In genomic region chr3:6532366-6532765, GRCm38 (mm10) we compare ENCODE assay signal across 27 mouse cellular contexts.
DNase-seq lines count a peak whose midpoint lies in the region; ATAC-seq and TF ChIP-seq lines count a peak whose summit lies in the region.
"Had no signal": no experiment of that assay in that cellular context is flagged by ENCODE, and none has a peak within 500 bp of the region (broad histone marks: within the 10 kb centered on the region; RNA-seq: fewer than 3 reads in every experiment).

No protein-coding gene starts in this region.

- WGBS in forebrain, embryonic 13.5 days: 45% methylated on average over 2 of the region's 2 CpGs
- 58% methylated on average over 2 of the region's 2 CpGs for WGBS in forebrain, embryonic 11.5 days
- 53% methylated on average over 2 of the region's 2 CpGs for whole genome bisulfite sequencing in forebrain, embryonic 14.5 days
- 40% methylated on average over 2 of the region's 2 CpGs for WGBS in forebrain, postnatal 0 days
- 89% methylated on average over 2 of the region's 2 CpGs for WGBS in intestine, embryonic 15.5 days

- DNase-seq in forebrain, embryonic 11.5 days (ENCODE audit: low spot score): no peak
- peak; percentile 21 for DNase-seq in brain, adult 2 months (ENCODE audit: low read depth, low spot score)
- DNase-seq in forebrain, embryonic 14.5 days (ENCODE audit: low spot score): peak; percentile 61
- DNase-seq in forebrain, postnatal 0 days: peak; percentile 16
- DNase-seq in heart, adult 18-20 months: no peak
- DNase-seq in spleen, postnatal 36 days (ENCODE audit: low spot score in 2 of 2): no peak
- DNase-seq: adrenal gland, adult 8-10 months; adrenal gland, postnatal 25 days; B cell, adult 2 months; cerebellum, adult 11-12 months; cerebellum, adult 8-10 months; cerebellum, postnatal 10 days; cerebellum, postnatal 36 days; embryo, embryonic 11 days; gastrocnemius, postnatal 25 days; kidney, adult 11 months; kidney, adult 8-10 months had no signal

- TF ChIP-seq CTCF in forebrain, postnatal 0 days (IDR thresholded peaks at IDR 0.05; ENCODE audit: low read depth): no peak

- H3K9ac ChIP-seq in forebrain, embryonic 13.5 days: no peak overlapping the region
- no peak overlapping the region for H3K9ac ChIP-seq in forebrain, embryonic 11.5 days (ENCODE audit: low read length)
- H3K9ac ChIP-seq in forebrain, embryonic 14.5 days (ENCODE audit: low read length): no peak overlapping the region
- H3K9ac ChIP-seq in forebrain, postnatal 0 days: no peak overlapping the region
- H3K9ac ChIP-seq in intestine, embryonic 15.5 days: no peak overlapping the region
- H3K9ac ChIP-seq: embryonic facial prominence, embryonic 13.5 days; hindbrain, embryonic 12.5 days; hindbrain, embryonic 15.5 days had no signal

- H3K36me3 ChIP-seq in forebrain, embryonic 13.5 days (ENCODE audit: poor library complexity, severe bottlenecking): no peaks in the 10 kb centered on the region
- no peaks in the 10 kb centered on the region for H3K36me3 ChIP-seq in forebrain, embryonic 11.5 days (ENCODE audit: control insufficient read depth, insufficient read depth, low read length)
- no peaks in the 10 kb centered on the region for H3K36me3 ChIP-seq in forebrain, embryonic 14.5 days (ENCODE audit: control insufficient read depth, insufficient read depth, low read length)
- no peaks in the 10 kb centered on the region for H3K36me3 ChIP-seq in forebrain, postnatal 0 days (ENCODE audit: insufficient read depth)
- H3K36me3 ChIP-seq in intestine, embryonic 15.5 days: no peaks in the 10 kb centered on the region
- H3K36me3 ChIP-seq: embryonic facial prominence, embryonic 10.5 days; embryonic facial prominence, embryonic 13.5 days; G1E; hindbrain, embryonic 12.5 days; hindbrain, embryonic 15.5 days had no signal

- H3K27me3 ChIP-seq in forebrain, embryonic 13.5 days: no peaks in the 10 kb centered on the region
- no peaks in the 10 kb centered on the region for H3K27me3 ChIP-seq in forebrain, embryonic 11.5 days (ENCODE audit: control insufficient read depth, insufficient read depth, low read length)
- H3K27me3 ChIP-seq in forebrain, embryonic 14.5 days (replicated peaks; ENCODE audit: control insufficient read depth, insufficient read depth, low read length): no peaks in the 10 kb centered on the region
- H3K27me3 ChIP-seq in forebrain, postnatal 0 days (ENCODE audit: insufficient read depth, low read length): no peaks in the 10 kb centered on the region
- H3K27me3 ChIP-seq in intestine, embryonic 15.5 days (replicated peaks): no peaks in the 10 kb centered on the region
- H3K27me3 ChIP-seq: CH12.LX; embryonic facial prominence, embryonic 13.5 days; hindbrain, embryonic 12.5 days; hindbrain, embryonic 15.5 days had no signal

- H3K4me3 ChIP-seq in forebrain, embryonic 13.5 days: no peak overlapping the region
- H3K4me3 ChIP-seq in forebrain, embryonic 11.5 days (ENCODE audit: low read depth, low read length): no peak overlapping the region
- H3K4me3 ChIP-seq in forebrain, embryonic 14.5 days (ENCODE audit: low read depth, low read length): no peak overlapping the region
- H3K4me3 ChIP-seq in forebrain, postnatal 0 days (ENCODE audit: low read depth, low read length): no peak overlapping the region
- H3K4me3 ChIP-seq in intestine, embryonic 15.5 days (replicated peaks): no peak overlapping the region
- H3K4me3 ChIP-seq: embryonic facial prominence, embryonic 10.5 days; embryonic facial prominence, embryonic 13.5 days; hindbrain, embryonic 12.5 days; hindbrain, embryonic 15.5 days had no signal

- no peaks in the 10 kb centered on the region for H3K9me3 ChIP-seq in forebrain, embryonic 13.5 days (replicated peaks)
- H3K9me3 ChIP-seq in forebrain, embryonic 11.5 days (ENCODE audit: control insufficient read depth, low read length): no peaks in the 10 kb centered on the region
- no peaks in the 10 kb centered on the region for H3K9me3 ChIP-seq in forebrain, embryonic 14.5 days (replicated peaks; ENCODE audit: control insufficient read depth, low read length)
- no peaks in the 10 kb centered on the region for H3K9me3 ChIP-seq in forebrain, postnatal 0 days (ENCODE audit: low read length)
- no peaks in the 10 kb centered on the region for H3K9me3 ChIP-seq in intestine, embryonic 15.5 days
- H3K9me3 ChIP-seq: embryonic facial prominence, embryonic 10.5 days; embryonic facial prominence, embryonic 13.5 days; G1E; hindbrain, embryonic 12.5 days; hindbrain, embryonic 15.5 days had no signal

- ATAC-seq in forebrain, embryonic 13.5 days: peak; percentile 83
- ATAC-seq in forebrain, embryonic 11.5 days (replicated peaks; ENCODE audit: low FRiP score): no peak; the same call in 1 of the 2 replicates
- ATAC-seq in forebrain, embryonic 14.5 days: peak; percentile 70
- peak; percentile 96 for ATAC-seq in forebrain, postnatal 0 days
- ATAC-seq in intestine, embryonic 15.5 days: no peak
- ATAC-seq: Patski had no signal

- no peaks in the 10 kb centered on the region for H3K4me1 ChIP-seq in forebrain, embryonic 13.5 days
- no peaks in the 10 kb centered on the region for H3K4me1 ChIP-seq in forebrain, embryonic 11.5 days (replicated peaks; ENCODE audit: control insufficient read depth, insufficient read depth, low read length)
- no peaks in the 10 kb centered on the region for H3K4me1 ChIP-seq in forebrain, embryonic 14.5 days (ENCODE audit: control insufficient read depth, insufficient read depth, low read length)
- no peaks in the 10 kb centered on the region for H3K4me1 ChIP-seq in forebrain, postnatal 0 days (ENCODE audit: insufficient read depth)
- no peaks in the 10 kb centered on the region for H3K4me1 ChIP-seq in intestine, embryonic 15.5 days (replicated peaks)
- H3K4me1 ChIP-seq: embryonic facial prominence, embryonic 10.5 days; embryonic facial prominence, embryonic 13.5 days; hindbrain, embryonic 12.5 days; hindbrain, embryonic 15.5 days had no signal

- no peak overlapping the region for H3K4me2 ChIP-seq in forebrain, embryonic 13.5 days
- H3K4me2 ChIP-seq in forebrain, embryonic 11.5 days (ENCODE audit: low read depth, low read length, severe bottlenecking): no peak overlapping the region
- H3K4me2 ChIP-seq in forebrain, embryonic 14.5 days (ENCODE audit: low read length): no peak overlapping the region
- H3K4me2 ChIP-seq in forebrain, postnatal 0 days (ENCODE audit: low read depth): no peak overlapping the region
- no peak overlapping the region for H3K4me2 ChIP-seq in intestine, embryonic 15.5 days (replicated peaks)
- H3K4me2 ChIP-seq: embryonic facial prominence, embryonic 13.5 days; heart, embryonic 11.5 days; hindbrain, embryonic 12.5 days; hindbrain, embryonic 15.5 days had no signal

- no peak overlapping the region for H3K27ac ChIP-seq in forebrain, embryonic 13.5 days
- H3K27ac ChIP-seq in forebrain, embryonic 11.5 days (ENCODE audit: low read depth, low read length): no peak overlapping the region
- H3K27ac ChIP-seq in forebrain, embryonic 14.5 days (ENCODE audit: low read depth, low read length): no peak overlapping the region
- no peak overlapping the region for H3K27ac ChIP-seq in forebrain, postnatal 0 days (ENCODE audit: low read depth, low read length)
- H3K27ac ChIP-seq in intestine, embryonic 15.5 days: no peak overlapping the region
- H3K27ac ChIP-seq: embryonic facial prominence, embryonic 10.5 days; embryonic facial prominence, embryonic 13.5 days; hindbrain, embryonic 12.5 days; hindbrain, embryonic 15.5 days had no signal

Comparison
In these comparisons a context has a peak if more than half of its experiments do, and no peak if none do; other contexts are left out.
1. ATAC-seq: peak in forebrain, embryonic 13.5 days (single experiment), forebrain, embryonic 14.5 days (single experiment) and forebrain, postnatal 0 days (single experiment); none in forebrain, embryonic 11.5 days (single experiment) and intestine, embryonic 15.5 days (single experiment).
2. DNase-seq: peak in brain, adult 2 months (single experiment), forebrain, embryonic 14.5 days (single experiment) and forebrain, postnatal 0 days (single experiment); none in forebrain, embryonic 11.5 days (single experiment), heart, adult 18-20 months (0 of 2) and spleen, postnatal 36 days (0 of 2).